Mouse (Mus musculus) cerebellum, adult 2 months (tissue): ENCODE data around the gene Pdzd8. TPM values are rescaled to one million over a fixed set of nuclear protein-coding genes. Genes with fewer than 3 reads are reported as not detected.

Experiments
- DNase-seq, 2 experiments: peaks; one replicate each; pipeline ENCODE4 v3.0.0; 2021
- H3K27ac ChIP-seq: fragments of 200-500 bp; 2 replicates; pipeline ENCODE4 v1.5.1; 2012; ENCODE audit warnings: low read length, control low read depth, inconsistent platforms; ENCODE audit not compliant: insufficient read depth
- H3K27me3 ChIP-seq: fragments of 200-500 bp; 2 replicates; pipeline ENCODE4 v1.6.1; 2012; ENCODE audit warnings: inconsistent platforms, mild to moderate bottlenecking, low read length, moderate library complexity; ENCODE audit not compliant: control insufficient read depth, insufficient read depth
- H3K4me1 ChIP-seq: fragments of 200-500 bp; 2 replicates; pipeline ENCODE4 v1.6.1; 2011; ENCODE audit warnings: low read length; ENCODE audit not compliant: control insufficient read depth, insufficient read depth
- H3K4me3 ChIP-seq: fragments of 200-500 bp; replicated peaks from 2 replicates; pipeline ENCODE3; 2011; ENCODE audit warnings: mild to moderate bottlenecking, low read depth, low read length, control low read depth; ENCODE audit not compliant: insufficient read depth
- CTCF ChIP-seq: fragments of 200-500 bp; IDR thresholded peaks from 2 replicates; pipeline ENCODE4 v1.5.1; 2011; ENCODE audit warnings: low read depth, mild to moderate bottlenecking, control low read depth, low read length, moderate library complexity, borderline replicate concordance; ENCODE audit not compliant: insufficient read depth
- POLR2A ChIP-seq: fragments of 200-500 bp; IDR thresholded peaks from 2 replicates; pipeline ENCODE4 v1.6.1; 2011; ENCODE audit warnings: low read length, control low read depth, borderline replicate concordance; ENCODE audit not compliant: insufficient read depth
- WGBS: fragments of 180-500 bp; shearing (Covaris S2); methylation state at CpG from one replicate; pipeline ENCODE4 v1.1.7; 2018; 5-methylcytosine and 5-hydroxymethylcytosine counted together
- polyA plus RNA-seq: library from polyadenylated mRNA; depleted of rRNA; stranded (reverse); fragments of >200 nt; gene quantifications from 2 replicates; pipeline ENCODE4 v1.2.3, GENCODE M21; 2012

The Pdzd8 gene
- polyA plus RNA-seq, 1 experiment = 21.0 TPM

DNA sequence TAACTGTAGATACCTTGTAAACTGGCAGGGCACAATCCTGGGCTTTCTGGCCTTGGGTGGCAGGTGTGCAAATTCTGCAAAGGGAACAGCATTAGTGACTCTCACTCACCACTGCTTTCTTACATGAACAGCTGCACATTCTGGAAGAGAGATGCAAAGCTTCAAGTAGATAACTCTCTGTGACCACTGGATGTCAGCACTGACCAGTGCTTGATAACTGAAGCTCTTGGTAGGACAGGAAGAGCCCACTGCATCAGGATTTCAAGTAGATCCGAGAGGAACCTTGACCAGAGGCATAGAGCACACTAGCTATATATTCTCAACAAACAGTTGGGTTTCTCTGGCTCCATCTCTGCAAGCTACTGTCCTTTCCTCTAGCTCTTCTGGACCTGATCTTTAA, 34.4 kb upstream of the Pdzd8 start:
- Histone ChIP-seq H3K27ac (no peak overlapping the region), H3K4me1 (no peaks in the 10 kb centered on the region), H3K4me3 (no peak overlapping the region), H3K27me3 (no peaks in the 10 kb centered on the region)
- 12% methylated on average over 1 of the region's 1 CpGs for WGBS
- TF ChIP-seq POLR2A = no peak
- no peak for TF ChIP-seq CTCF
- DNase-seq = no peak

DNA sequence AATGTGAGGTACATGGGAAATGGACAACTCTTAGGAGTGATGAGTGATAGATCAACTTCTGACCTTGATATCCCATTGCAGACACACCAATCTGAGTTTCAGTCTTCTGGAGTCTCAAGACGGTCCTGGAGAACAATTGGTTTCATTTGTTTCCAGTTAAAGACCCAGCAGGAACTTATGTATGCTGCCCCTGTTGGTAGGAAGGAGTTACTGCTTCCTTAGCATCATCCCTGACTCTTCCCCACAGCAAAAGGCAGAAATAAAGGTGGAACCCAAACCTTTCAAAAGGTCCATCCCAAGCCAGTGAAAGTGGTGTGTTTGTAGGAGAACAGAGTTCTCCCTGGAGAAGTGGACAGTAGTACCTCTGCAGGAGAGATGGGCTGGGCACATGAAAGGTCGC, 30.9 kb upstream of the Pdzd8 start:
- WGBS = 85% methylated on average over 2 of the region's 2 CpGs
- TF ChIP-seq POLR2A (no peak), CTCF (no peak)
- no peak overlapping the region for H3K27ac ChIP-seq
- no peaks in the 10 kb centered on the region for H3K27me3 ChIP-seq
- no peak overlapping the region for H3K4me3 ChIP-seq
- H3K4me1 ChIP-seq = no peaks in the 10 kb centered on the region
- no peak for DNase-seq

DNA sequence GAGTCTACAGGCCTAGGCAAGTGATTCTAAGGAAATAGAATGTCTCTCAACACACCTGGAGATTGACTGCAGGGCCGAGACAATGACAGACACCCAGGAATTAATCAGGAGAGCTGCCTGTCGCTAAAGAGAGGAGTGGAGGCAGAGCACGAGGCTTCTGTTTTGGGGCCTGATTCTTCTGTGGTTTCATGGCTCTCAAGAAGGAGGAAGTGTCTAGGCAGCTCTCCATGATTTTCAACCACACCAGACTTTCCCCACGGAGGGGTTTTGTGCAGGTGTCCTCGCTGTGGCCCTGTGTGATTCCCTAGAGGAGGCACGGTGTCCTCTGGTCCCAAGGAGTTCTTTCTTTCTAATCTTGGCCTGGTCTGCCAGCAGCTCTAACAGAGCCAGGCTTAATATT, 29.4 kb upstream of the Pdzd8 start:
- no peak overlapping the region for H3K4me3 ChIP-seq
- no peaks in the 10 kb centered on the region for H3K27me3 ChIP-seq
- DNase-seq = no peak
- TF ChIP-seq POLR2A (no peak), CTCF (no peak)
- no peaks in the 10 kb centered on the region for H3K4me1 ChIP-seq
- WGBS = 92% methylated on average over 6 of the region's 6 CpGs
- H3K27ac ChIP-seq = no peak overlapping the region

DNA sequence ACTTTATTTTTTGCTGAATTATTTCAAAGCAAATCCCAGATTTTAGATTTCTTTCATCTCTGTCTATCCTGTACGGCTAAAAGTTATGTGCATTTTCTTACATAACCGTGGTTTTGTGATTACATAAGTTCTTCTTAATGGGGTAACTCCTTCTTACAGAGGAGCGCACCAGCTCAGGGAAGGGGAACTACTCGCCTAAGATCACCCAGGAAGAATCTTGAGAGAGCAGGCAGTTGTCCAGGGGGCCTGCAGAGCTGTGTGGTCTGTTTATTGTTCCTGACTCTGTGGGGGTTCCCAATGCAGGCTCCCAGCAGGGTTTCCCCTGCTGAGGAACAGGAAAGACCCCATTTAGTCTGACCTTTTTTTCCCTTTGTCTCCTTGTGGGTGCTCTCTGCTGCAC, 27.3 kb upstream of the Pdzd8 start:
- TF ChIP-seq POLR2A = no peak
- no peak for TF ChIP-seq CTCF
- Histone ChIP-seq H3K4me3 (no peak overlapping the region), H3K4me1 (no peaks in the 10 kb centered on the region), H3K27ac (no peak overlapping the region), H3K27me3 (no peaks in the 10 kb centered on the region)
- 75% methylated on average over 4 of the region's 4 CpGs for WGBS
- DNase-seq = no peak

DNA sequence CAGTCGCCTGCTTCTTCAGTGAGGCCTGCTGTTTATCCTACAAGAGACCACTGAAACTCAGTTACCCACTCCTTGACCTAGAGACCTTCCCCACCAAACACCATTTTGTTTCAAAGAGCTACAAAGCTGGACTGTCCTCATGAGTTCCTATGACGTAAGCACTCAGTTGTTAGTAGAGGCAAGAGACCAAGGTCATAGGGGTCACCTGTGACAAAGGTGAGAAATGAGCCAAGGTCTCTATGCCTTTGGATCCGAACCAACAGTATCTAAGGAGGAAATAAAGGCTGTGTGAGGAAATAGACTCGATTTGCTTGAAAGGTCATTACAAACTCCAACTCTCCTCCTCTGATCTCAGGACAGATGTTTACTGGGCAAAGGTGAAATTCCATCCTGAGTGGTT, 25.4 kb upstream of the Pdzd8 start:
- 77% methylated on average over 4 of the region's 4 CpGs for WGBS
- Histone ChIP-seq H3K4me3 (no peak overlapping the region), H3K27ac (no peak overlapping the region), H3K27me3 (no peaks in the 10 kb centered on the region), H3K4me1 (no peaks in the 10 kb centered on the region)
- TF ChIP-seq POLR2A = no peak
- no peak for TF ChIP-seq CTCF
- DNase-seq = no peak

DNA sequence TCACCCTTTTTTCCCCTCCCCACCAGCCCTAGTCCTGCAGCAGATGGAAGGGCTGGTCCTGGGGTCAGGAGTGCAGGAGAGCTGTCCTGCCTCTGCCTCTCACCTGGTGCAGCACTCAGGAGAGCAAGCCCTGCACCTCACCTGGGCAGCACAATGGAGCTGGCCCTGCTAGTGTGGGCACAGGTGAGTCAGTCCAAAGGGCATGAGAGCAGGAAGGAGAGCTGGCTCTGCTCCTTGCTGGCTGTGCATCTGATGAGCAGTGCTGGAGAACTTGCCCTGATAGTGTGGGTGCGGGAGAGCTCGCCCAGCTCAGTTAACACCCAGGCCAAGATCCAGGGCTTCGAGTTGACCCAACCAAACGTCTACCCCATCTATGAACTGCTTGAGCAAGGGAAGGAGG, 22.3 kb upstream of the Pdzd8 start:
- H3K4me1 ChIP-seq = no peaks in the 10 kb centered on the region
- H3K4me3 ChIP-seq = no peak overlapping the region
- no peaks in the 10 kb centered on the region for H3K27me3 ChIP-seq
- WGBS = 88% methylated on average over 4 of the region's 4 CpGs
- no peak overlapping the region for H3K27ac ChIP-seq
- DNase-seq = no peak
- no peak for TF ChIP-seq POLR2A
- no peak for TF ChIP-seq CTCF

DNA sequence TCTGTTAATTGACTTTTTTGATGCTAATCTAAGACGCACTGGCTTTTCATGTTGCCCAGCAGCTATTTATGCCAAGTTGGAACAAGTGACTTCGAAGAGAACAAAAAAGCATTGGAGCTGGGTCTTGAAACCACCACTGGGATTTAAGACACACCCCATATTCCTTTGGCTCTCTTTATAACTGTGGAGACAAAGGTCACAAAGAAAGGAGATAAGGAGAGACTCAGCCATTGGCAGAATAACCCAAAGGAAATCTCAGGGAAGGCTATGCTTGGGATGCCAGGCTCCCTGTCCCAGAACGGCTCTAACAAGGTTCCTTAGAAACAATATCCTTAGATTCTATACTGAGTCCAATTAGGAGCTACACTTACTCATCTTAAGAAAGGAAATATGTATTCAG, 21.1 kb upstream of the Pdzd8 start:
- 51% methylated on average over 3 of the region's 3 CpGs for WGBS
- H3K27ac ChIP-seq = no peak overlapping the region
- TF ChIP-seq POLR2A = no peak
- no peak for TF ChIP-seq CTCF
- no peak for DNase-seq
- no peak overlapping the region for H3K4me3 ChIP-seq
- no peaks in the 10 kb centered on the region for H3K4me1 ChIP-seq
- H3K27me3 ChIP-seq = no peaks in the 10 kb centered on the region

DNA sequence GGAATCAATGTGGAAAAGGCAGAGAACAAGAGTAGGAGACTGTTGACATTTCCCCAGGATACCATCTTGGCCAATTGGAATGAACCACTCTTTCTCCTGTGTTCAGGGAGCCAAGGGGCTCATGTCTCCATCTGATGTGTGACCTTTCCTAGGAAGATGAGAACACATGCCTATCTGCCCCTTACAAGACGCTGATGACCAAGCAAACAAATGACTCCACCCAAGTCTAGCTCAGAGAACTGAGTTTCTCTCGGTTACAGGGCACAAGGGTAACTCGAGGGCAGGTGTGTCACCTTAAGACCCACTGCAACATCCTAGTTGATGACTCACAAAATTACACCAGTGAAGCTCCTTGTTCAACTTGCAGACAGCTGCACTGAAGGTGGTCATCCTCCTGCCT, 18.1 kb upstream of the Pdzd8 start:
- no peak for TF ChIP-seq POLR2A
- no peak for TF ChIP-seq CTCF
- Histone ChIP-seq H3K27me3 (no peaks in the 10 kb centered on the region), H3K27ac (no peak overlapping the region), H3K4me1 (no peaks in the 10 kb centered on the region), H3K4me3 (no peak overlapping the region)
- 87% methylated on average over 3 of the region's 3 CpGs for WGBS
- DNase-seq = no peak

DNA sequence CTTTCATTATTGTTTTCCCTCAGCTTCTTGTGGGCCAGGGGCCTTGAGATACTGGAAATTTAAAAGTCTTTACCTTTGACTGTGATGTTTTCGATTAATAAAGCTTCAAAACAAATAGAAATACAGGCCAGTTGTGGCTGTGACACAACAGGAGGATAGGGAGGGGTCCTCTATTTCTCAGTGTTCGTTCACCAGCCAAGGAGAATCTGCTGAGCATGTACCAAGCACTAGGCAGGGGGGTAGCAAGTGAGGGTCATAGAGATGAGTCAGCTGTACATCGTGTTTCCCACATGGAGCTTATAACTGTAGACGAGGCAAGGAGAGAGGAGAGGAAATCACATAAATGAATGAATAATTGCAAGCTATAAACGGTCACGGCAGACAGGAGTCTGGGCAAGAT, 17.1 kb upstream of the Pdzd8 start:
- Histone ChIP-seq H3K27me3 (no peaks in the 10 kb centered on the region), H3K4me1 (no peaks in the 10 kb centered on the region), H3K27ac (no peak overlapping the region), H3K4me3 (no peak overlapping the region)
- TF ChIP-seq CTCF = no peak
- no peak for TF ChIP-seq POLR2A
- 86% methylated on average over 6 of the region's 6 CpGs for WGBS
- DNase-seq = no peak
